Mouse (Mus musculus) ZHBTc4 (cell line): ENCODE results near the gene Aox3.

Experiments used
- DNase-seq: peaks from one replicate; pipeline ENCODE4 v3.0.0-alpha.2; 2011; ENCODE audit warnings: low read depth, low spot score

Gene Aox3

DNA sequence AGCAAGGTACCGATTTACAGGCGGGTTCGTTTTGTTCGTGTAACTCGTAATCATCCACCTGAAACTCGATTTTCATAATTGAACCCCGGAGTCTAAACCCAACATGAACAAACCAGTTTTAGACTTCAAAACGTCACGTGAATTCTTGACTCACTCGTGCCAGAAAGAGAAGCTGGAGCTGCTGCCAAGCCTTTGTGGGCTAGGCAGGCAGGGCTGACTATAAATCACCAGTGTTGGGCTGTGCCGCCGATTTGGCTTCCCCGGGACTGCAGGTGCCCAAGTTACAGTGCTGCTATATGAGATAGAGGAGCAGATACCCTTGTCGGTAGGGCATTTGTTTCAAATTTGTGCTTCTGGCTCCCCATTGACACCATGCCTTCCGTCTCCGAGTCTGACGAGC is 97.3 kb downstream of the Aox3 start, which contains the start of gene Aox4:
Aox4 (plus strand) TSS at position 195 of the 400 bp plus-strand sequence.
- DNase-seq = no peak

DNA sequence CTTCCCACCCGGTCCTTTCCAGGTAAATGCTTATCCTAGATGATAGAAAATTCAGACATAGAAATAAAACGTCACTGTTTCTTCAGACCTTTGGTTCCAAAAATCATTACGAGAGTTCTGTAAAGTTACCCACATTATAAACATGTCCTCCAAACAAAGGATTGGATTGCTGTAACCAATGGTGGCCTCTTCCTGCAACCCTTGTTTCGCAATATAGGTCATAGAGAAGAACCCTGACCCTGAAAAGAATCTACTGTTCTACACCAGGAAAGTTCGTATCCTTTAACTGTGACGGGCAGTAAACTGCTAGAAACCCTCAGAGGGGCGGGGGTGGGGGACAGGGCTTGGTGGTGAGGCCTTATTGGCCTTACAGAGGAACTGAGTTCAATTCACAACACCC is 99.9 kb downstream of the Aox3 start:
- no peak for DNase-seq

DNA sequence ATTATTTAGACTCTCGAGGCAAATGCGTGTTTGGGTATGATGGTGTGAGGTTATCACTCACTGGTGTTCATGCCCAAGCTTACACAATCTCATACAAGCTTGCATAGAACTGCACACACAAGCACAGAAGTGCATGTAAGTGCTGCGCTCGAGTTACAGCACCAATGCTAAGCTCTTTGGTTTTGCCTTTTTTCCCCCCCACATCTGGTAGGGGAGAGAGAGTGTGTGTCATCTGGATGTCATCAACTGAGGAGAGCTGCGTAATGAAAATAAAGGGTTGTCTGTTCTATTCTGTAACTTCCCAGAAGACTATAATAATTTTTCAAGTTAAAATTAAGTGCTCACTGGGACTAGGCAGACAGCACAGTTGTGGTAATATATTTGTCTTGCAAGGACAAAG is 100.9 kb downstream of the Aox3 start:
- no peak for DNase-seq

DNA sequence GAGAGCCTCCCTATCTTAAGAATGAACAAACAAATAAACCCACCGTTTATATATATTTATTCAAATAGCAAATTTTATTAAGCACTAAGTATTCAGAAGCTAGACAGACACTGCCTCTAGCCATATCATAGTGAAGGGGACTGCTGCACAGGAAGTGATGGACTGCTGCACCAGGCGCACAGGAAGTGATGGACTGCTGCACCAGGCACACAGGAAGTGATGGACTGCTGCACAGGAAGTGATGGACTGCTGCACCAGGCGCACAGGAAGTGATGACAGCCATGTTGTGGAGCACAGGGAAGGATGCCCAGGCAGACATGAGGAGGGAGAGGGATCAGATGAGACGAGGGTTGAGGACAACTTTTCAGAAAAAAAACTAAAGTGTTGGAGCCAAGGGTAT is 102.4 kb downstream of the Aox3 start:
- DNase-seq = no peak

DNA sequence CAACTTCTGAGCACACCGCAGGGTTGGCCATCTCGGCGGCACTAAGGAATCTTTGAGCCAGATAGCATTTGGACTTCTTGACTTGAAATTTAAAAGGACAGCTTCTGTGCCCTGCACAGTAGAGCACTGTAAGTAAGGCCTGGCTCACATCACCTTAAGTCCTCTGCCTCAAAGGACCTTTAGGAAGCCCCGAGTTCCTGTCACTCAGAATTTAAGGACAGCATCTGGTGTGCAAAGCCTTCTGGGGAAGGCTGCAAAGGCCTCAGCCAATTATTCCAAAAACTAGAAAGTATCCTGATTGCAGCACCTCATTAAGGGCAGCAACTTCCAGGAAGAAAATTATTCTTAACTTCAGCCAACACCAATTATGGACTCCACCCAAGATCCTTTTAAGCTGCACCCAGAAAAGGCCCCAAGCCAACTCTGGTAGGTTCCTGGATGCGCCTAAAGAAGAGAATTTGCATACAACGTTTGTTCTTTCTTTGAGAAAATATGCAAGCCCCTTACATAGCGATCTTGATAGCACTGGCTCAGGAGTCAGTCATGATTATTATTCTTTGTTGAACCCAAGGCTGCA is 103.1 kb downstream of the Aox3 start:
- no peak for DNase-seq

DNA sequence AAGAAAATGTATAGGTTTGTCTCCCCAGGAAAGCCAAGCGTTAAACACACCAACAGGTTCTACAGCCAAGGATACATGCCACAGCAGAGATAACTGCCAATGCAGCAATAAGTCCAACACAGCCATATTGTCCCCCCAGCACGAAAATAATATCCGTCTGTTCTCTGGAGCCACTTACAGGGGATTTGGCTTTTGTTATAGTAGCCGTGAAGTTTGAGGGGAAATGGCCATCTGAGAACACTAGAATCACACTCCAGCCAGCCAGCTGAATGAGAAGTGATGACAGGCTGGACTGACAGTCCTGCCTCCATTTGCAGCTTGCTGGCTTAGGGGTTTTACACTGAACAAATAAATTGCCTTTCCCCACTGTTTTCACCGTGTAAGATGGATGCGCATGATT is 108.1 kb downstream of the Aox3 start:
- no peak for DNase-seq

DNA sequence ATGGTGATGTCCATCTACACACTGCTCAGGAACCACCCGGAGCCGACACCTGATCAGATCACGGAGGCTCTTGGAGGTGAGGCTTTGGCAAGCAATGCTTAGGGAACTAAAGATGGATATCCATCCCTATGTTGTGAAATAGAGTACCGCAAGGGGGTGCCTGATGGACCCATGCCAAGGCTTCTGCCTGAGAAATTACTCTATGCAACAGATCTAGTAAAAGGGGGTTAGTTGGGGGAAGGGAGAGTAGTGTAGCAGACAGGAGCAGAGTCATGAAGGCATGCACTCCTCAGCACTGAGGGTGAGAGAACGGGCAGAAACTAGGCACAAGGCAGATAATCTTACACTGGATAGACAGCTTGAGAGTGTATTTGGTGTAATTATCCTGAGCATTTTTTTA is 108.9 kb downstream of the Aox3 start:
- no peak for DNase-seq

DNA sequence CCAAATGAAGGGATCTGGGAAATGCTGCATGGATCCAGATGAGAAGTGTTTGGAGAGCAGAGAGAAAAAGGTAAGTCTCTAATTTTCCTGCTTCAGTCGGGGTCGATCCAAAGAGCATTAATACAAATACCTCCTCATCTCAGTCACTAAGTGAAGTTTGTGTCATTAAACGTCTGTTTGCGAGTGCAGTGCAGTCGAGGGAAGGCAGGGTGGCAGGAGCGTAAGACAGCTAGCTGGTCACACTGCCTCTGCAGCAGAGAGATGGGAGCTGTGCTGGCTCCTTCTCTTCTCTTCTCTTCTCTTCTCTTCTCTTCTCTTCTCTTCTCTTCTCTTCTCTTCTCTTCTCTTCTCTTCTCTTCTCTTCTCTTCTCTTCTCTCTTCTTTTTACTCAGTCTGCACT is 115.2 kb downstream of the Aox3 start:
- DNase-seq = no peak

DNA sequence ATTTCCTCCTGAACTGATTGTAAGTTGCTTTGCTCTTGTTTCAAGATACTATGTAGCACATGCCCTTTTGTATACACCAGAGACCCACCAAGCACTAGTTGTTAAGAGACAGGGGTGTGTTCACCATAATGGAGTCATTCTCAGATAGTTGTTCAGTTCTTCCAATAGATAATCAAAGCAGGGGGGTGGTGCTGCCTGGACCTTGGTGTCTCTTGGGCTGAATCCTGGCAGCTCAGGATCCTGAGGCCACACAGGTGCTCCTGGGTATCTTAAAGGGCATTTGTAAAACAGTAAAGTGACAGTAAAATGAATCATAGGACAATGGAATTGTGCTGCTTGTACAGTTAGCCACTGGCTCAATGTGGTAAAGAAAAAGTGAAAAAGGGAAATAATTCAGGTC is 116.0 kb downstream of the Aox3 start:
- DNase-seq = no peak

DNA sequence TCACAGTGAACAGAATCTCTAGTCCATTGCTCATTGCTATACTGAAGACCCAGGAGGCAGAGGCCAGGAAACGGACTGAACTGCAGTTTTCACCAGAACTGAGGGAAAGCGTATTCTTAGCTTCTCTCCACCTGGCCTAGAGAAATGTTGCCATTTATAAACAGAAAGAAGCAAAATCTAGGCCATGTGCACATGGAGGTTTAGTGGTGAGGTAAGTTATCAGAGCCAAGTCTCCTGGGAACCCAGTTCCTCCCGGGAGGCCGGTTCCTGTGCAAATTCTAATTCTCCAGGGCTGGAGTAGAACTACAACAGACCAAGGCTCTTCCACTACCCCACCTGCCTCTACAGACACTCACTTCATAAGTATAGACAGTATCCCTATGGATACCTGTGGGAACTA is 116.8 kb downstream of the Aox3 start:
- DNase-seq = no peak

DNA sequence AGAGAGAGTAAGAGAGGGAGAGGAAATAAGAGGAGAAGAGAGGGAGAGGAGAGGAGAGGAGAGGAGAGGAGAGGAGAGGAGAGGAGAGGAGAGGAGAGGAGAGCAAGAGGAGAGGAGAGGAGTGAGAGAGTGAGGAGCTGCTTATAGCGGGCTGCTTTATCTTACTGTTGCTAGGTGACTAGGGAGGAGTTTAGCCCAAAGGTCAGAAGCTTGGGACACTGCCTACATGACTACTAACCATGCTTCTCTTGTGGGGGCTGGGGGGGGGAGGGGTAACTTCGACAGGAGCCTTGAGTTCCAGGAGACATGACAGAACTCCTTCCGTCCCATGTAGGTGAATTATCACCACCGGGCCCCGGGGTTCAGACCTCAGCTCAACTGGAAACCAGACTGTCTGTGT is 117.6 kb downstream of the Aox3 start:
- no peak for DNase-seq

DNA sequence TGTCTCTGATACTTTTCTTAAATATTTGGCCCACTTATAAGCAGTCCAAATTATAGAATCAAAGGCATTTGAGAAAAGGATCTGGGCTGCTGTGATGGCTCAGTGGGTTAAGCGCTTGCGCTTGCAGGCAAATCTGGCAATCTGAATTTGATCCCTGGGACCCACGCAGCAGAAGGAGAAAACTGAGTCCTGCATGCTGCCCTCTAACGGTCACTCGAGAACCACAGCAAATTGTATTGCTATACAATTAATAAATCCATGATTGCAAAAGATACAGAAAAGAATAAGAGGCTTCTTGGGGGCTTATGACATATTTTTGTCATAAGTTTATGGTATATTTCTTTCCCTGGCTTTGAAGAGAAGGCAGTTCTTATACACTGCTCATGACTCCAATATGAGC is 122.5 kb downstream of the Aox3 start:
- DNase-seq = no peak

DNA sequence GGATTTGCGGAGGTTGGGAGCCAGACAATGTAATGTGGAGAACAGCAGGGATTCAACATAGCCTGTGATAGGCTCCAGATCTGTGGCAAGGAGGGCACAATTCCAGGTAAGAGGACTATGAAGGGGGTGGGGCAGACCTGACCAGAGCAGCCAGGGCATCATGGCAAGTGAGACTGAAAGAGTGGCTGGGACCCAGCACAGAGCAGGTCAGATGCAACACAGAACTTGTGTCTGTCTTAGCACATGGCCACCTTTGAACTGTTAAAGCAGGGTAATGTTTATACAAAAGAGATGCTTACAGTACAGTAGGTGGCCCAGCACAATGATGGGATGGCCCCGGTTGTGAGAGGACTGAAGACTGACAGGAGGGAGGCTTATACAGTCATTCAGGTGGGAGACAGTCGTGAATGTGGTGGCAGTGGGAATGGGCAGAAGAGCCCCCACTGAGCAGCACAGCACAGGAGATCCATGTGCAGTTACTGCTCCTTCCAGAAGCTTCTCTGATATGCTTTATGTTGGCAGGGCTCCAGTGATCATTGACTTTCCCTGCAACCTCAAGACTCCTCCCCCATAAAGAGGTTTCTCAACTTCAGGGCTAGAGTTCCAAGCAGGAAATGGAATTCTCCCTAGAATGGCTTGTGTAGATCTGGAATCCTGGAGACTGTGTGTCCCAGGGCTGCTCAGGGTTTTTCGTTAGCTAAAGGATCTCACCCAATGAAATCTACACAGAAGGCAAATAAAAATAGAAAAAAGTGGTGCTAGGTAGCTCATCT is 124.8 kb downstream of the Aox3 start:
- no peak for DNase-seq

DNA sequence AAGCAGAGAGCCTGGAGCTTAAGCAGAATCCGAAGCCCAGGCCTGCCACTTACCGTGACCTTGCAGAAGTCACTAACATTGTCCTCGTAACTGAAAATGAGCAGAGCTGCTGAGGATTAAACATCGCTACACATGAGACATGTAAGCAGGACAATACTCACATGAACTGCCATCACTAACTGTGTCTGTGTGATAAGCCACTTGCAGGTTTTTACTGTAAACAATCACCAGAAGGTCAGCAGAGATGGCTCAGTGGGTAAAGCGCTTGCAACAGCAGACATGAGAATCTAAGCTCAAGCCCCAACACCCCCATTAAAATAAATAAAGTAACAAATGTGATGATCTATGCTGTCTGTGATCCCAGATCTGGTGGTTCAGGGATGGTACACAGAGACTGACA is 125.5 kb downstream of the Aox3 start:
- DNase-seq = no peak

DNA sequence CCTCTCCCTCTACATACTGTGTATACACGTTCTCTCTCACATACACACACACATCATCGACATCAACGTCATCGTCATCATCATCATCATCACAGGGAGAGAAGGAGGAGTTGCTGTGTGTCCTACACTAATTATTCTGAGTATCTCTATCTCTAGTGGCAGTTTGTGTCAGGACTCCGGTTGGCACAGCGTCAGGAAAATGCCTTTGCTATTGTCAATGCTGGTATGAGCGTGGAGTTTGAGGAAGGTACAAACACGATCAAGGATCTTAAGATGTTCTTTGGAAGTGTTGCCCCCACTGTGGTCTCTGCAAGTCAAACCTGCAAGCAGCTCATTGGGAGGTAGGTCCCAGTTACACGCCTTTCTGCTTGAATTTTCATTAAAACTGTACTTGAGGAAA is 126.0 kb downstream of the Aox3 start:
- DNase-seq = no peak

DNA sequence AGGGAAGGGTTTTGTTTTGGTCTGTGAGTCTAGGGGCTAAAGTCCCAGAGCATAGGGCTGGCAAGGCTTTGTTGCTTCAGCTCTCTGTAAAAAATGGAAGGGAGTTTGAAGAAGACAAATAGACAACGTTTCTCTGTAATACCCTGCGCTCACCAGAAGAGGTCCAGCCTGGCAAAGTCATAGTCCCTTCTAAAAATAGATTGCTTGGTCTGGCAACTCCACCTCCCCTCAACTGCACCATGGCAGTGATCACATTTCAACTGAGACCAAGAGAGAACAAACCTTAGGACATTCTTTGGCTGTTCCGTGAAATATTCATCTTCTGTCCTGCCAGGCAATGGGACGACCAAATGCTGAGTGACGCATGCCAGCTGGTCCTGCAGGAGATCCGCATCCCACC is 127.4 kb downstream of the Aox3 start:
- peak; percentile 64 for DNase-seq

DNA sequence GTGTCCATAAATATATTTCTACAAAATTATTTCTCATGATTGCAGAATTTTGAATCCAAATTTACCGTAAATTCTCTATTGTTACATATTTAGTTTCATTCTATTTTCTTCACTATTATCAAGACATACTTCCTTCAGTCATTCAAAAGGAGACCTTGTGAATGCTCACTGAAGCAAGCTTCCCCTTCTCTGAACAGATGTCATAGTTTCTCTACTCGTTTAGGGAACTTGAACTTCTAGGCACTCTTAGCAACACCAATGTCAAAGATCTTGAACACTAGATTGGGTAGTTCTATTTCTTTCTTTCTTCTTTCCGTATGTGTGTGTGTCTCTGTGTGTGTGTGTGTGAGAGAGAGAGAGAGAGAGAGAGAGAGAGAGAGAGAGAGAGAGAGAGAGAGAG is 131.6 kb downstream of the Aox3 start:
- DNase-seq = no peak

DNA sequence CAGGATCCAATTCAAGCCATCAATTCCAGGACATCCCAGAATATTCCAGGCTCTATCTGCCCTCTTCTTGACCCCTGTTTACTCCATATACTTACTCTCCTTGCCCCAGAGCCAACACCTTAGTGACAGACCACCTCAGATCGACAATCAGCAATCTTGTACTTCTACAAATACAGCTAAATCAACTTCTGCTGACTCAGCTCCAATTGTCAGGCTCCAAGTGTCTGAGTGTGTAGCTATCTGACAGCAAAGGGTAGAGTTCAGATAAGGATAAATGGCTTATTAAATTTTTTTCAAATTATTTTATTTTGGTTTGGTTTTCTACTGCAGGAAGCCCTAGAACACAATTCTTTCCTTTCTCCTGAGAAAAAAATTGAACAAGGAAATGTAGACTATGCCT is 135.6 kb downstream of the Aox3 start:
- DNase-seq = no peak
